Mouse (Mus musculus): ENCODE measurements around the gene Ppp4r2. TPM values are rescaled to one million over a fixed set of nuclear protein-coding genes. Genes with fewer than 3 reads are reported as not detected.

Ppp4r2 gene
- polyA plus RNA-seq, 1 experiment = 8.3 TPM

DNA sequence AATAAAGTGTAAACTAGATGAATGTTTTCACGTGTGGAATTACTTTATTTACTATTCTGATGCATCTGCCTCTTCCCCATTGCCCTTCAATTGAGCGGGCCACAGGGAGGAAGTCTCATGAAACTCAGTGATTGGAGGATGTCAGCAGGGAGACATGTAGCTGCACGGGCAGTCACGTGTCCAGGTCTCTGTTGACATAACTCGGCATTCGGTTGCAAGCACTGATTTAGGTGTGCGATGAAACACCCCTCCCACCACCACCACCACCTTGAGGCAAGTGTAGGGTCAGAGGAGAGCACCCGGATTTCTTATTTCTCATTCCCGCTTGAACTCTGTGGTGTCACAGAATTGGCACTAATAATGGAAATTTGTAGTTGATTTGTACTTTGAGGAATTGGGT lies 36.5 kb downstream of the Ppp4r2 start:
- Histone ChIP-seq H3K4me1 (ENCODE audit: control insufficient read depth, insufficient read depth, insufficient read length, low read length) (no peaks in the 10 kb centered on the region), H3K4me3 (ENCODE audit: low read depth, low read length) (no peak overlapping the region), H3K36me3 (ENCODE audit: control insufficient read depth, insufficient read depth, low read length) (peaks cover 9% of the 10 kb centered on the region; the same call in 1 of the 2 replicates), H3K27me3 (ENCODE audit: control insufficient read depth, insufficient read depth, low read length) (no peaks in the 10 kb centered on the region), H3K27ac (ENCODE audit: insufficient read depth, low read depth, low read length) (no peak overlapping the region)
- 52% methylated on average over 9 of the region's 9 CpGs for WGBS
- TF ChIP-seq POLR2A (IDR thresholded peaks at IDR 0.05; ENCODE audit: low read depth, low read length) (no peak), CTCF (IDR thresholded peaks at IDR 0.05; ENCODE audit: extremely low read depth, insufficient read length, insufficient replicate concordance, low read depth, low read length) (no peak)

DNA sequence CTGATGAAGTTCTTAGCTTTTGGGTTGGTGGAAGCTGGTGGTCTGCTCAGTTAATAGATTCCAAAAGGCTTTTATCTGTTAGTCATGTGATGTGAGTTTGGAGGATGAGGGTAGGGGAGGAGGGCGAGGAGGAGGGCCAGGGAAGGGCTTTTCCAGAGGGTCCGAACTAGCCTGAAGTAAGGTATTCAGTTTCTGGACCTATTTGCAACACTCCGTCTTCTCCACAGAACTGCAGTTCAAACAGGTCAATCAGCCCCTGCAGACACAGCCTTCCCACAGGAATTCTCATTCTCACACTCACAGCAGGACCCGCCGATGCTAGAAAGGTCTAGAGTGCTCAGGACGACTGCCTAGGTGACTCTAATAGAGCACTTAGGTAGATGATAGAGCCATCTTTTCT lies 39.8 kb downstream of the Ppp4r2 start:
- H3K27ac ChIP-seq (ENCODE audit: insufficient read depth, low read depth, low read length) = no peak overlapping the region
- no peaks in the 10 kb centered on the region for H3K4me1 ChIP-seq (ENCODE audit: control insufficient read depth, insufficient read depth, insufficient read length, low read length)
- WGBS = 70% methylated on average over 6 of the region's 6 CpGs
- H3K4me3 ChIP-seq (ENCODE audit: low read depth, low read length) = no peak overlapping the region
- H3K36me3 ChIP-seq (ENCODE audit: control insufficient read depth, insufficient read depth, low read length) = no peaks in the 10 kb centered on the region
- H3K27me3 ChIP-seq (ENCODE audit: control insufficient read depth, insufficient read depth, low read length) = no peaks in the 10 kb centered on the region
- TF ChIP-seq POLR2A (IDR thresholded peaks at IDR 0.05; ENCODE audit: low read depth, low read length) = no peak
- no peak for TF ChIP-seq CTCF (IDR thresholded peaks at IDR 0.05; ENCODE audit: extremely low read depth, insufficient read length, insufficient replicate concordance, low read depth, low read length)

DNA sequence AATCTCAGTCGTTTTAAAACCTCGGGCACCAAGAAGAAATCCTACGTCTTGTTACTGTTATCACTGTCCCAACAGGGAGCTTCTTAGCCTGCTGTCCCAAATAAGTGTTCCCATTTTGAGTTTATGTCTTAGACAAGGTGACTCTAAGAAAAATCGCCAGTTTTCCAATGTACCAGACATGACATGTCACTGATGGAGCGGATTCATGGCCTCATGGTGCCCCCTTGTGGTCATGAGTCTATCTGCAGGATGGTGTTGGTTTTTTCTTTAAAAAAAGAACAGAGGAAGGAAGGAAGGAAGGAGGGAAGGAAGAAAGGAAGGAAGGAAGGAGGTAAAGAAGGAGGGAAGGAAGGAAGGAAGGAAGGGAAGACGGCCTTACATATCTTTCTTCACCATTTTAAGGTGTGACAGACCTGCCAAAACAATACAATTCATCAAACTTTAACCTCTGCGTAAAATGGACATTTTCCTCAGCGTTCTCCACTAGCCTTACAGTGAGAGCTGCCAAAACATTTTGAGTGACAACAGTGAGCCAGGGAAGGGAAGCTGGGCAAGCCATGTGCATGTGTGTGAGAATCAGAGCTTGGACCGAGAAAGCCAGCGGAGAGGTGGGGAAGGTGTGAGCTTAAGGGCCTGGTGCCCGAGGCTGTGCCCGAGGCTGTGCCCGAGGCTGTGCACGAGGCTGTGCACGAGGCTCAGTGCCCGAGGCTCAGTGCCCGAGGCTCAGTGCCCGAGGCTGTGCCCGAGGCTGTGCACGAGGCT lies 42.6 kb downstream of the Ppp4r2 start:
- Histone ChIP-seq H3K4me1 (ENCODE audit: control insufficient read depth, insufficient read depth, insufficient read length, low read length) (peaks cover 2% of the 10 kb centered on the region; the same call in 1 of the 2 replicates), H3K27ac (ENCODE audit: insufficient read depth, low read depth, low read length) (no peak overlapping the region), H3K27me3 (ENCODE audit: control insufficient read depth, insufficient read depth, low read length) (no peaks in the 10 kb centered on the region), H3K4me3 (ENCODE audit: low read depth, low read length) (no peak overlapping the region), H3K36me3 (ENCODE audit: control insufficient read depth, insufficient read depth, low read length) (no peaks in the 10 kb centered on the region)
- no peak for TF ChIP-seq CTCF (IDR thresholded peaks at IDR 0.05; ENCODE audit: extremely low read depth, insufficient read length, insufficient replicate concordance, low read depth, low read length)
- TF ChIP-seq POLR2A (IDR thresholded peaks at IDR 0.05; ENCODE audit: low read depth, low read length) = no peak
- 64% methylated on average over 20 of the region's 20 CpGs for WGBS

DNA sequence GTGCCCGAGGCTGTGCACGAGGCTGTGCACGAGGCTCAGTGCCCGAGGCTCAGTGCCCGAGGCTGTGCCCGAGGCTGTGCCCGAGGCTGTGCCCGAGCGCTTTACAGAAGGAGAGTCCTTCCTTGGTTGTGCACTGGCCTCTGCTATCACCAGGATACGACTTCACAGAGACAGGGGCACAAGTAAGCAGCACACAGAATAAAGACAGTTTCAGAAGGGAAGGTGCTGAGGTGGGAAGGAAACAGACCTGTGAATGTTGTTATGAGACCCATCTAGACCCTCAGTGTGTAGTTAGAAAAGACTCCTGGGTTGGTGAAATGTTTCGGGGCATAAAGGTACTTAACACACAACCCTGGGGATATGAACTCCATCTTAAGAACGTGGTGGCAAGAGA lies 43.2 kb downstream of the Ppp4r2 start:
- peaks cover 2% of the 10 kb centered on the region; the same call in 1 of the 2 replicates for H3K4me1 ChIP-seq (ENCODE audit: control insufficient read depth, insufficient read depth, insufficient read length, low read length)
- no peaks in the 10 kb centered on the region for H3K27me3 ChIP-seq (ENCODE audit: control insufficient read depth, insufficient read depth, low read length)
- TF ChIP-seq CTCF (IDR thresholded peaks at IDR 0.05; ENCODE audit: extremely low read depth, insufficient read length, insufficient replicate concordance, low read depth, low read length) = no peak
- TF ChIP-seq POLR2A (IDR thresholded peaks at IDR 0.05; ENCODE audit: low read depth, low read length) = no peak
- no peak overlapping the region for H3K4me3 ChIP-seq (ENCODE audit: low read depth, low read length)
- no peaks in the 10 kb centered on the region for H3K36me3 ChIP-seq (ENCODE audit: control insufficient read depth, insufficient read depth, low read length)
- H3K27ac ChIP-seq (ENCODE audit: insufficient read depth, low read depth, low read length) = no peak overlapping the region
- WGBS = 88% methylated on average over 12 of the region's 12 CpGs

DNA sequence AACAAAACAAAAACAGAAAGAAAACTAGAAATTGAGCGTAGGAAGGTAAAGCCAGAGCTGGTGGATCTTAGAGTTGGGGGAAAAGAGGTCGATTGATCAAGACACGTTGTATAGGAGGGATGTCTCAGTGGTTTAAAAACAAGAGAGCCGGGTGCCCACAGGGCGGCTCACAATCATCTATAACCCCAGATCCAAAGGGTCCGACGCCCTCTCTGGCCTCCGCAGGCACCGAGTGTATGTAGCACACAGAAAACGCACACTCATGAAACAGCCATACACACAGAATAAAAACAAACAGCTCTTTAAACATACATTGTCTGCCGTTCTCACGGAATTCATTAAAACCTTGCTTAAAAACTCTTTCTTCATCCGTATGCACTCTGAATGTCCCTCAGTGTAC lies 45.1 kb downstream of the Ppp4r2 start:
- Histone ChIP-seq H3K27ac (ENCODE audit: insufficient read depth, low read depth, low read length) (no peak overlapping the region), H3K4me1 (ENCODE audit: control insufficient read depth, insufficient read depth, insufficient read length, low read length) (peaks cover 2% of the 10 kb centered on the region; the same call in 1 of the 2 replicates), H3K36me3 (ENCODE audit: control insufficient read depth, insufficient read depth, low read length) (no peaks in the 10 kb centered on the region), H3K27me3 (ENCODE audit: control insufficient read depth, insufficient read depth, low read length) (no peaks in the 10 kb centered on the region), H3K4me3 (ENCODE audit: low read depth, low read length) (no peak overlapping the region)
- no peak for TF ChIP-seq POLR2A (IDR thresholded peaks at IDR 0.05; ENCODE audit: low read depth, low read length)
- no peak for TF ChIP-seq CTCF (IDR thresholded peaks at IDR 0.05; ENCODE audit: extremely low read depth, insufficient read length, insufficient replicate concordance, low read depth, low read length)
- 81% methylated on average over 13 of the region's 13 CpGs for WGBS

DNA sequence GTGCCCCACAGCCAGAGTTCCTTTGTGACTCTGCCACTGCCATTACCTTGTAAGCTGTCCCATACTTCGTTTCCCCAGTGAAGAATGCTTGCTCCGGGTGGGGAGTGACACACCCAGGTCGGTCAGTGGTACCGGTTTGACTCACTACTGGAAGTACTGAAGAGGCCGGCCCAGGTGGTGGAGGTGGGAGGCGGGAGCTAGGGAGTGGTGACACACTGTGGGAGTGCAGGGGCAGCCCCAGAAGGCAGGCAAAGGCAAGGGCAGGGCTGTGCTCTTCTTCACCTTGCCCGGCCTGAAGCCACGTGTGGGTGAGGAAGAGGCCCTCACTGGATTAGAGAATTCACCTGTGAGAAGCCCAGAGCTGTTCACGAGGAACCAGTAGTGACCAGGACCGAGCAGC lies 46.2 kb downstream of the Ppp4r2 start:
- Histone ChIP-seq H3K36me3 (ENCODE audit: control insufficient read depth, insufficient read depth, low read length) (no peaks in the 10 kb centered on the region), H3K4me3 (ENCODE audit: low read depth, low read length) (no peak overlapping the region), H3K4me1 (ENCODE audit: control insufficient read depth, insufficient read depth, insufficient read length, low read length) (peaks cover 2% of the 10 kb centered on the region; the same call in 1 of the 2 replicates), H3K27me3 (ENCODE audit: control insufficient read depth, insufficient read depth, low read length) (no peaks in the 10 kb centered on the region), H3K27ac (ENCODE audit: insufficient read depth, low read depth, low read length) (no peak overlapping the region)
- TF ChIP-seq POLR2A (IDR thresholded peaks at IDR 0.05; ENCODE audit: low read depth, low read length) (no peak), CTCF (IDR thresholded peaks at IDR 0.05; ENCODE audit: extremely low read depth, insufficient read length, insufficient replicate concordance, low read depth, low read length) (no peak)
- WGBS = 19% methylated on average over 10 of the region's 10 CpGs

DNA sequence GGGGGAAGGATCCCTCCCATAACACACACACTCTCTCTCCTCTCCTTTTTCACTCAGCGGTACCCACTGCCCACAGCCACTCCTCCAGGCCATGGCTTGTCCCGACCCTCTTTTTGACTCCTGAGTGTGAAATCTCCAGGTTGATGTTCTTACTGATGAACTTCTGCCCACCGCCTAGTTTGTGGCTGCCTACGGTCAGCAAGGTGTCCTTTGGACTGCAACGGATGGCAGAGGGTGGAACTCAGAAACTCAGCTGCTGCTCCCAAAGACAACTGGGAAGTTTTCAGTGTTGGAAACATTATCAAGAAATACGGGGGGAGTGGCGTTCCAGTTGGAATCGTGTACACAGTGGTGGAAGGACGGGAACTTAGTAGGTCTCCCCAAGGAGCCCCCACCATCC lies 48.2 kb downstream of the Ppp4r2 start:
- WGBS = 67% methylated on average over 9 of the region's 9 CpGs
- TF ChIP-seq POLR2A (IDR thresholded peaks at IDR 0.05; ENCODE audit: low read depth, low read length) (no peak), CTCF (IDR thresholded peaks at IDR 0.05; ENCODE audit: extremely low read depth, insufficient read length, insufficient replicate concordance, low read depth, low read length) (no peak)
- H3K36me3 ChIP-seq (ENCODE audit: control insufficient read depth, insufficient read depth, low read length) = no peaks in the 10 kb centered on the region

More for the DNA sequence above, 48.2 kb downstream of the Ppp4r2 start:
- Histone ChIP-seq H3K4me3 (ENCODE audit: low read depth, low read length) (no peak overlapping the region), H3K27ac (ENCODE audit: insufficient read depth, low read depth, low read length) (no peak overlapping the region), H3K27me3 (ENCODE audit: control insufficient read depth, insufficient read depth, low read length) (no peaks in the 10 kb centered on the region), H3K4me1 (ENCODE audit: control insufficient read depth, insufficient read depth, insufficient read length, low read length) (peaks cover 2% of the 10 kb centered on the region; the same call in 1 of the 2 replicates)
